Mouse (Mus musculus) lung, postnatal 0 days (tissue): ENCODE data around the gene Fam78b.

ENCODE experiments used
- CTCF ChIP-seq: IDR thresholded peaks from 2 replicates; pipeline ENCODE4 v1.5.1; 2016; ENCODE audit warnings: antibody characterized with exemption, mild to moderate bottlenecking
- EP300 ChIP-seq: IDR thresholded peaks from 2 replicates; pipeline ENCODE4 v1.6.1; 2016; ENCODE audit warnings: antibody characterized with exemption, mild to moderate bottlenecking, control low read depth

GRCm38 (mm10) chr1:167093551-167093950 lies 92.3 kb downstream of the Fam78b start:
- TF ChIP-seq CTCF (no peak), EP300 (no peak)
